Mouse (Mus musculus) hindbrain, embryonic 10.5 days (tissue): ENCODE measurements around the gene Srsf6. TPM values are rescaled to one million over a fixed set of nuclear protein-coding genes. Genes with fewer than 3 reads are reported as not detected.

Experiments
- DNase-seq: peaks from one replicate; pipeline ENCODE4 v3.0.0-alpha.2; 2017; ENCODE audit warnings: low spot score
- H3K27ac ChIP-seq: fragments of 300-500 bp; sonication (generic); 2 replicates; pipeline ENCODE4 v1.5.1; 2016; ENCODE audit warnings: mild to moderate bottlenecking, moderate library complexity
- H3K27me3 ChIP-seq: fragments of 300-500 bp; sonication (generic); 2 replicates; pipeline ENCODE4 v1.6.1; 2016; ENCODE audit warnings: mild to moderate bottlenecking; ENCODE audit not compliant: poor library complexity, insufficient read depth, severe bottlenecking
- H3K36me3 ChIP-seq: fragments of 300-500 bp; sonication (generic); 2 replicates; pipeline ENCODE4 v1.6.1; 2016; ENCODE audit warnings: mild to moderate bottlenecking, moderate library complexity
- H3K4me1 ChIP-seq: fragments of 300-500 bp; sonication (generic); replicated peaks from 2 replicates; pipeline ENCODE4 v1.6.1; 2016; ENCODE audit warnings: mild to moderate bottlenecking
- H3K4me3 ChIP-seq: fragments of 300-500 bp; sonication (generic); 2 replicates; pipeline ENCODE4 v1.5.1; 2016; ENCODE audit warnings: mild to moderate bottlenecking, moderate library complexity
- H3K9me3 ChIP-seq: fragments of 300-500 bp; sonication (generic); 2 replicates; pipeline ENCODE4 v1.6.1; 2016; ENCODE audit warnings: mild to moderate bottlenecking, moderate library complexity
- WGBS: fragments of 180-500 bp; shearing (Covaris S2); methylation state at CpG from one replicate; pipeline ENCODE4 v1.1.7; 2016; 5-methylcytosine and 5-hydroxymethylcytosine counted together
- polyA plus RNA-seq: library from polyadenylated mRNA; unstranded; fragments of >200 nt; fragmentation: Nextera tagmentation; extraction: Ambion mirVana; gene quantifications from 2 replicates; pipeline ENCODE4 v1.2.1, GENCODE M21; 2016

Gene Srsf6
- polyA plus RNA-seq, 1 experiment from 2014 or later, result 257 TPM

DNA sequence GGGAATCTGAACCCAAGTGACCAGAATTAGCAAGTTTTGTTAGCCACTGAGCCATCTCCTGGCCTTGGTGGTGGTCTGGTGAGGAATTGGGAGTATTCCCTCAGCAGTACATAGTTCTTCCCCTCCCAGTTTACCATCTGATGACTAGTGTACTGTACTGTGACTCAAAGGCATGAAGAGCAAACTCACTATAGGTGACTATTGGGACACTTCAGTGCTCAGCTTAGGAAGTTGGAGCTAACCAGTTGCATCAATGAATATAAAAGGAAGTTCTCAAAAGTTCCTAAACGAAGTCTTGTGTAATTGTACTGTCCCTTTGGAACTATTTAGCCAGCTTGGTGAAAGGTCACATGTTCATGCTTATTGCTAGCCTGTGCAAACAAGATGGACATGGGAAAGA is 8.2 kb downstream of the Srsf6 start:
- H3K9me3 ChIP-seq, result no peaks in the 10 kb centered on the region
- 89% methylated on average over 1 of the region's 1 CpGs for WGBS
- H3K4me3 ChIP-seq, result no peak overlapping the region
- no peak overlapping the region for H3K27ac ChIP-seq
- H3K27me3 ChIP-seq, result peaks cover 40% of the 10 kb centered on the region
- H3K36me3 ChIP-seq, result peaks cover 66% of the 10 kb centered on the region
- H3K4me1 ChIP-seq, result peaks cover 16% of the 10 kb centered on the region
- no peak for DNase-seq

DNA sequence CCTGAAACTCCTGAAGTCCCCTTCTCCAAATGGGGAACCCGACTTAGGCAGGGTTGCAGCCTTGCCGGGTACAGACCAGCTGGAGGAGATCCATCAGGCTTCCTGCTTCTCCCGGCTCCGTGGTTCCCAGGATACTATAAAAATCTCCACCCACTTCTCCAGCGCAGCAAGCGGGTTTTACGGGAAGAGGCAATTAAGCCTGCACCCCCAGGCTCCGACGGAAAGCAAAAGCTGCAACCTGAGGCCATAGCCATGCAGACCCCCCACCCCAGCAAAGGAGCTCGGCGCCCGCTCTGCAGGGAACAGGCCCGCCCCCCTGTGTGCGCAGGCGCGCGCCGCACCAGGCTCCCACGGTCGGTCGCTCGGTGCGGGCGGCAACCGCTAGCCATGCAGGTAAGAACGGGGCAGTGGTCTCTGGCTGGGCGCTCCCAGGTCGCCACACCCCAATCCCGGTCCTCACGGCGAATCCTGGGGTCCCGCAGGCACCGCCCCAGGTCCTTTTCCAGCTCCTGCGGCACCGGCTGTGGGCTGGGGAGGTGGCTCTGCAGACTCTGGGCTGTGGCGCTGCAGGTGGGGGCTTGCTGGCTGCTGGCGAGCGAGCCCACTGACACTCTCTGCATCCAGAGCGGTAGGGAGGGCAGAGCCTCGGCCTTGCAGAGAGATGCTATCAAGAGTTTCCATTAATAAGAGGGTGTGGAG is 12.0 kb downstream of the Srsf6 start, which contains the start of gene L3mbtl1:
L3mbtl1 (plus strand) TSS at position 325 of the 699 bp plus-strand sequence.
- Histone ChIP-seq H3K36me3 (peaks cover 30% of the 10 kb centered on the region), H3K27ac (peak within 1 kb of the TSS; percentile 6; the same call in 1 of the 2 replicates), H3K4me3 (peak within 1 kb of the TSS; percentile 59), H3K9me3 (no peaks in the 10 kb centered on the region), H3K4me1 (peaks cover 24% of the 10 kb centered on the region), H3K27me3 (peaks cover 51% of the 10 kb centered on the region)
- WGBS, result under 1% methylated on average over 40 of the region's 40 CpGs
- peak; percentile 39 for DNase-seq

DNA sequence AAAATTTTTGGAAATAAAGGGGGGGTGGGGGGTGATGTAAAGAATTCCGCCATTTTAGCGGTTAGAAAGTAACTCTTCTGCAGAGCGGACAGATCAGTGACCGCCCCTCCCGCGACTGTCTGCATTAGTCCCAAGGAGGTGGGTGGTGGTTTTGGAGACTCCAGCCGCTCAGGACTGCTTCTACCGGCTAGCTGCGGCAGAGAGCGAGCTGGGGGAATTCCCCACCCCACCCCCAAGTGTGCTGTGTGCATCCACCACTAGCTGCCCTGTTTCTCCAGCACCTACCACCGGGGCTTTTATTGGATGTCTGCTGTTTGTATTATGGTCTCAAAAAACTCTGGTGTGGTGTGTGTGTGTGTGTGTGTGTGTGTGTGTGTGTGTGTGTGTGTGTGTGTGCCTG is 12.6 kb downstream of the Srsf6 start:
- no peak overlapping the region for H3K27ac ChIP-seq
- WGBS, result 7% methylated on average over 11 of the region's 11 CpGs
- H3K4me1 ChIP-seq, result peaks cover 24% of the 10 kb centered on the region
- DNase-seq, result no peak
- H3K9me3 ChIP-seq, result no peaks in the 10 kb centered on the region
- H3K4me3 ChIP-seq, result peak overlapping the region; percentile 59
- peaks cover 24% of the 10 kb centered on the region for H3K36me3 ChIP-seq
- peaks cover 51% of the 10 kb centered on the region for H3K27me3 ChIP-seq

DNA sequence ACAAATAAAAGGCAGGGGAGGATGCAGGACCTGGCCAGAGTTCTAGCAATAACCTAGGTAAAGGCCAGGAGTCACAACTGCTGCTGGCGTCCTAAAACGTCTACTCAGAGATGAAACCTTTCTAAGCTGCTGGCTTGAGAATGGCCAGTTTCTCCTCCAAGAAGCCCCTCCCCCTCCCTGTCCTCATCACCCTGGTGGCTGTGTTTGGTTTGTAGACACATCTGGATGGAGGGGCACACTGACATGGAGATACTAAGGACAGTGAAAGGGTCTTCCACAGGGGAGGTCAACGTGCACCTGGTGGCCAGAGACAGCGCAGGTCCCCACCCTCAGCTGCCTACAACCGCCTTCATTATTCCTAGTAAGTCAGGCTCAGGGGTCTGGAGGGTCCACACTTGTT is 15.6 kb downstream of the Srsf6 start:
- no peak for DNase-seq
- H3K4me1 ChIP-seq, result peaks cover 24% of the 10 kb centered on the region
- H3K36me3 ChIP-seq, result no peaks in the 10 kb centered on the region
- 85% methylated on average over 5 of the region's 5 CpGs for WGBS
- no peak overlapping the region for H3K4me3 ChIP-seq
- H3K27me3 ChIP-seq, result peaks cover 37% of the 10 kb centered on the region
- 0 out of 2 replicates have a peak, but pooled peaks cover 4% of the 10 kb centered on the region for H3K9me3 ChIP-seq
- no peak overlapping the region for H3K27ac ChIP-seq

DNA sequence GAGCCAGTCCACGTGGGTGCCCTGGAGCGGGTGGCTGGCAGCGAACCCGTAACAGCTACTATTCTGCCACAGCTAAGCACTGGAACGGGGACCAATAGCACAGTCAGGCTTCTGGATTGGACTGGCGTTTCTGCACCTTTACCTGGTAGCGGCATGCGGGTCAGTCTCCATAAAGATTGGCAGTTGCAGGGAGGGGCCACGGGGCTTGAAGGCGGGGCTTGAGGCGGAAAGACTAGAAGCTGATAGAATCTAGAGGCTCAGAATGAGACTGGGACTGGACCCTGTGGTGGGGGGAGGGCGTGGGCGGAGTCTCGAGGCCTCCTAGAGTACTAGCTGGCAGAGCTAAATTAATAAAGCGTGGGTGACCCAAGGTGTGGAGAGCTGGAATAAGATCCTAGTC is 16.4 kb downstream of the Srsf6 start:
- WGBS, result 37% methylated on average over 15 of the region's 15 CpGs
- Histone ChIP-seq H3K4me3 (peak overlapping the region; percentile 41), H3K9me3 (0 out of 2 replicates have a peak, but pooled peaks cover 4% of the 10 kb centered on the region), H3K4me1 (peaks cover 21% of the 10 kb centered on the region), H3K36me3 (no peaks in the 10 kb centered on the region), H3K27me3 (peaks cover 30% of the 10 kb centered on the region), H3K27ac (no peak overlapping the region)
- no peak for DNase-seq

DNA sequence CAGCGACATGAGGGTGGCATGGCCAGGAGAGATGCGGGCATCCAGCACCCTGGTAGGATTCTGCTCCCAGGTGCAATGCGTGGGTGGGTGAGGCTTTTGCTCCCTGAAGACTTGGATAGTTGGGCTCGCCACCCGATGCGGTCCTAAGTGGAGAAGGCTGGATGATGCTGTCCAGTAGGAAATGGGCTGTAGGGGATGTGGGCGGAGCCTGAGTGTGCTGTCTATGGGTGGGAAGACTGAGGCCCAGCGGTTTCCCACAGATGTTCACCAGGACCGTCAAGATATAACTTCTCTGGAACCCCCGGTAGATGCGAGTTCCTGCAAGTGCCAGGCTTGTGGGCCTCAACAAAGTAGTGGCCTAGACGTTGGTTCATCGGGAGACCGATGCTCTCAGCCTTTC is 16.9 kb downstream of the Srsf6 start:
- H3K4me1 ChIP-seq, result peaks cover 16% of the 10 kb centered on the region
- no peak overlapping the region for H3K27ac ChIP-seq
- no peaks in the 10 kb centered on the region for H3K36me3 ChIP-seq
- no peak for DNase-seq
- H3K27me3 ChIP-seq, result peaks cover 25% of the 10 kb centered on the region
- H3K4me3 ChIP-seq, result peak overlapping the region; percentile 41
- 0 out of 2 replicates have a peak, but pooled peaks cover 4% of the 10 kb centered on the region for H3K9me3 ChIP-seq
- WGBS, result 48% methylated on average over 14 of the region's 14 CpGs

DNA sequence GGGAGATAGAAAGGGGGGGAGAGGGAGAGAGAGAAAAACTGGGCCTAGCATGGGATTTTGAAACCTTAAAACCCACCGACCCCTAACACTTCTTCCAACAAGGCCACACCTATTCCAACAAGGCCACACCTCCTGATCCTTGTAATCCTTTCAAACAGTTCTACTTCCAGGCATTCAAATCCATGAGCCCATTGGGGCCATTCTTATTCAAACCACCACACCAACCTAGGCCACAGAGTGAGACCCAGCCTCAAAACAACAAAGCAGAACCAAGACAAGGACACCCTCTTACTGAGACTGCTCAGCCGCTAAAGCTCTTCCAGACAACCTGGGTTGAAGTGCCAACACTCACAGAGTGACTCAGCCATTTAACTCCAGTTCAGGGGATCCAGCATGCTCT is 19.4 kb downstream of the Srsf6 start:
- Histone ChIP-seq H3K9me3 (0 out of 2 replicates have a peak, but pooled peaks cover 4% of the 10 kb centered on the region), H3K27me3 (peaks cover 8% of the 10 kb centered on the region), H3K4me1 (peaks cover 8% of the 10 kb centered on the region), H3K36me3 (no peaks in the 10 kb centered on the region), H3K4me3 (no peak overlapping the region), H3K27ac (no peak overlapping the region)
- 91% methylated on average over 2 of the region's 2 CpGs for whole genome bisulfite sequencing
- DNase-seq, result no peak

DNA sequence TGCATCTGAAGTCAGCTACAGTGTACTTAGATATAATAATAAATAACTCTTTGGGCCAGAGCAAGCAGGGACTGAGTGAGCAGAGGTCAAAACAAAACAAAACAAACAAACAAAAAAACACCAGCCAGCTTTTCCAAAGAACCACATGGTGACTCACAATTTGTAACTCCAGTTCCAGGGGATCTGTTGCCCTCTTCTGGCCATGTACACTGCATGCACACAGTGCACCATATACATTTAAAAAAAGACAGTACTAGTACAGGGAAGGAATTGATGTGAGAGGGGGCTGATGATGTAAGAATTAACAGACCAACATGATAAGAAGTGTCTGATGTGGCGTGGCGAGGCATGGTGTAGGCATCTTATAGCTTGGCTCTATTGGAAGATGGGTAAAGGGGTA is 25.5 kb downstream of the Srsf6 start:
- Histone ChIP-seq H3K27ac (no peak overlapping the region), H3K4me1 (no peaks in the 10 kb centered on the region), H3K4me3 (no peak overlapping the region), H3K9me3 (no peaks in the 10 kb centered on the region), H3K27me3 (no peaks in the 10 kb centered on the region), H3K36me3 (no peaks in the 10 kb centered on the region)
- 97% methylated on average over 2 of the region's 2 CpGs for WGBS
- no peak for DNase-seq

DNA sequence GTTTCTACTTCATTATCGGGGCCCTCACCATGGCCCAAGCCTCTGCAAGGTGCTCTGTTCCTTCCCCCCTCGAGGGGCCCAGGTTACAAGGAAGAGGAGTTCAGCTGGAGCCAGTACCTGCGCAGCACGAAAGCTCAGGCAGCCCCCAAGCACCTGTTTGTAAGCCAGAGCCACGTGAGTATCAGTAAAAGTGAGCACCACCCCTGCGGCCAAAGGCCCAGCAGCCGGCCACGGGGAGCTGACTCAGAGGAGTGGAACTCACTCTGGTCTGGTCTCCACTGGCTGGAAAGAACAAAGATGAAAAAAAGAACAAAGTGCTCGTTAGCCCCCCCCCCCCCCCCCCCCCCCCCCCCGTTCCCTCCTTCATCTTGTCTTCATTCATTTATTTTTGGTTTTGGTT is 30.0 kb downstream of the Srsf6 start:
- Histone ChIP-seq H3K27me3 (no peaks in the 10 kb centered on the region), H3K4me3 (no peak overlapping the region), H3K4me1 (no peaks in the 10 kb centered on the region), H3K27ac (no peak overlapping the region), H3K36me3 (no peaks in the 10 kb centered on the region), H3K9me3 (no peaks in the 10 kb centered on the region)
- DNase-seq, result no peak
- WGBS, result 69% methylated on average over 8 of the region's 10 CpGs

DNA sequence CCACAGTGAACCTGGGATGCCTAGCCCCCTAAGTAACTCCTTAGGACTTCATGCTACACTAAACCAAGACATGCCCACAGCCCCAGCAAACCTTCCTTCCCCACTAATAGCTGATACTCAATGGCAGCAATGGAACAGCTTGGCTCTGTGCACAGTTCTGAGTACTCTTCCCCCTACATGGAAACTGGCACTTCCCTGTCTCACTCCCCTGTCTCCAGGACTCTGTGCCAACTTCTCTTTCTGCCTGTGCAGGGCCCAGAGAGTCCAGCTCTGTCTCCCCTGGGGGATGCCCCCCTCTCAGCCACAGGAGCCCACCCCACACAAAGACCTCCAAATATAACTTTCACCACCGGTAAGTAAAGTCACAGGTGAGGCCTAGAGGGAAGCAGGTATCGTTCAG is 35.4 kb downstream of the Srsf6 start:
- no peak for DNase-seq
- H3K4me1 ChIP-seq, result no peaks in the 10 kb centered on the region
- no peak overlapping the region for H3K4me3 ChIP-seq
- H3K36me3 ChIP-seq, result no peaks in the 10 kb centered on the region
- whole genome bisulfite sequencing, result 90% methylated on average over 2 of the region's 2 CpGs
- H3K27ac ChIP-seq, result no peak overlapping the region
- no peaks in the 10 kb centered on the region for H3K9me3 ChIP-seq
- H3K27me3 ChIP-seq, result no peaks in the 10 kb centered on the region

DNA sequence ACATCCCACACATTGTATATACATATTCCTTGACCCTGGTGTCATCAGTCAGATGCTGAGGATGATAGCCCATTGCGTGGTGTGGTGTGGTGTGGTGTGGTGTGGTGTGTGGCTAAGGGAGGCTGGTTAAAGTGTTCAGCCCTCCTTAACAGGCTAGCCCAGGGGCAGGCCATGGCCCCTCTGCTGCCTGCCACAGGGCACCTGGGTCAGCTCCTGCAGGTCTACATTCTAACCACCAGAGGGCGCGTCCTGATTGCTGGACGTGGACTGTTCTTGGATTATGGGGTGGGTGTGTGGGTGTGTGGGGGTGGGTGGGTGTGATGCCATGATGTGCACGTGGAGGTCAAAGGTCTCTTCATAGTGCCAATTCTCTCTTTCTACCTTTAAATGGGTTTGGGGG is 37.0 kb downstream of the Srsf6 start:
- 9% methylated on average over 5 of the region's 5 CpGs for WGBS
- Histone ChIP-seq H3K4me1 (peaks cover 8% of the 10 kb centered on the region), H3K36me3 (no peaks in the 10 kb centered on the region), H3K27ac (no peak overlapping the region), H3K27me3 (no peaks in the 10 kb centered on the region), H3K9me3 (no peaks in the 10 kb centered on the region), H3K4me3 (no peak overlapping the region)
- DNase-seq, result peak; percentile 72

DNA sequence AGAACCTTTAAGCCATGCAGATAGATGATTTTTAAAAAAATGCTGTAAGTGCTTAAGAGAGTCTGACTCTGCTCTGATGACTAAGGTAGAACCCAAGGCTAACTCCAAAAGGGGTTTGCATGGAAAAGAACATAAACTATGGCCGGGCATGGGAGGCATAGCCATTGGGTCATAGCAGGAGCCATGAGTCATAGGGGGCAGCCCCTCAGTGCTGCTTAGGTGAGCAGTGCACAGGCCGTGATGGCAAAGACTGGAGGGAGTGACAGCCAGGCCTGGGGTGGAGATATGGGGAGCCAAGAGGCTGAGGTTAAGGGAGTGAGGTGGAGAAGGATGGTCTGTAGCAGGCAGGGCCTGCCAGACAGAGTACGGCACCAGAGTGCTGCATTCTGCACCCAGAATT is 37.8 kb downstream of the Srsf6 start:
- H3K27me3 ChIP-seq, result no peaks in the 10 kb centered on the region
- H3K27ac ChIP-seq, result no peak overlapping the region
- DNase-seq, result no peak
- H3K36me3 ChIP-seq, result no peaks in the 10 kb centered on the region
- 86% methylated on average over 3 of the region's 3 CpGs for WGBS
- no peak overlapping the region for H3K4me3 ChIP-seq
- H3K4me1 ChIP-seq, result peaks cover 15% of the 10 kb centered on the region
- H3K9me3 ChIP-seq, result no peaks in the 10 kb centered on the region

DNA sequence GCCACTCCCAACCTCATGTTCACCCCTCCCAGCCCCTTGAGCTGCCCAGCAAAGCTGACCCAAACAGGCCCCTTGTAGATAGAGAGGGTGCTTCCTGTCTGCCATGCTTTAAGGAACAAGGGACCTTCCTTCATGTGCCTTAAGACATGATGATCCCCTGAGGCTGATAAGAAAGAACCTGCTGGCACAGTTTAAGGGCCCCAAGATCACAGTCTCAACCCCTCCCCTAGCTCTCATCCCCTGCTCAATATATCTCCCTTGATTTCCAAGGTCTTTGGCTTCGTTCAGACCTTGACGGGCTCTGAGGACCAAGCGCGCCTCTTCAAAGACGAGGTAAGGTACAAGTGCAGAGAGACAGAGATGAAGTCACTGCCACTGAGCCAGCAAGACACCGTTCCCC is 39.6 kb downstream of the Srsf6 start:
- no peak for DNase-seq
- no peak overlapping the region for H3K27ac ChIP-seq
- peaks cover 27% of the 10 kb centered on the region for H3K4me1 ChIP-seq
- H3K4me3 ChIP-seq, result no peak overlapping the region
- no peaks in the 10 kb centered on the region for H3K9me3 ChIP-seq
- H3K36me3 ChIP-seq, result no peaks in the 10 kb centered on the region
- 0 out of 2 replicates have a peak, but pooled peaks cover 6% of the 10 kb centered on the region for H3K27me3 ChIP-seq
- WGBS, result 84% methylated on average over 6 of the region's 6 CpGs
